Mouse (Mus musculus) right cerebral cortex, adult 2 months (tissue): ENCODE data around the gene Tarsl2.
A peak's percentile ranks its signal among the peaks of the same experiment; 100 is the strongest.

Source experiments
- DNase-seq, 2 experiments: peaks; one replicate each; pipeline ENCODE4 v3.0.0; 2021 to 2022; ENCODE audit warnings: low spot score in 2 of 2

Gene Tarsl2

GRCm38 (mm10) chr7:65657490-65658120 is 12.9 kb downstream of the Tarsl2 start:
- no peak for DNase-seq

- no peak for DNase-seq
These were observed 18.6 kb downstream of the Tarsl2 start for GRCm38 (mm10) chr7:65663225-65663790.

GRCm38 (mm10) chr7:65663886-65664285 is 19.2 kb downstream of the Tarsl2 start:
- peak; percentile 54 to 55 for DNase-seq

- DNase-seq = no peak
These were observed 22.8 kb downstream of the Tarsl2 start for GRCm38 (mm10) chr7:65667491-65667890.

- DNase-seq = no peak
These were observed 33.4 kb downstream of the Tarsl2 start for GRCm38 (mm10) chr7:65678050-65678449.

GRCm38 (mm10) chr7:65678900-65679595 is 34.4 kb downstream of the Tarsl2 start:
- DNase-seq = no peak

- no peak for DNase-seq
These were observed 36.5 kb downstream of the Tarsl2 start for GRCm38 (mm10) chr7:65681166-65681565.

GRCm38 (mm10) chr7:65684256-65684835 is 39.6 kb downstream of the Tarsl2 start:
- no peak for DNase-seq

GRCm38 (mm10) chr7:65686664-65687063 is 42.0 kb downstream of the Tarsl2 start:
- no peak for DNase-seq

GRCm38 (mm10) chr7:65690869-65691268 is 46.2 kb downstream of the Tarsl2 start, which contains the start of gene Tm2d3:
TSS of gene Tm2d3 (plus strand) at chr7:65691169.
- no peak for DNase-seq

- DNase-seq = no peak
These were observed 47.4 kb downstream of the Tarsl2 start for GRCm38 (mm10) chr7:65691929-65692605.

GRCm38 (mm10) chr7:65692883-65693282 is 48.2 kb downstream of the Tarsl2 start:
- DNase-seq = peak in 1 of 2 experiments; percentile 17

- DNase-seq = peak; percentile 86
These were observed 48.7 kb downstream of the Tarsl2 start for GRCm38 (mm10) chr7:65693301-65693821.

GRCm38 (mm10) chr7:65696450-65696849 is 51.8 kb downstream of the Tarsl2 start:
- no peak for DNase-seq

- no peak for DNase-seq
These were observed 57.4 kb downstream of the Tarsl2 start for GRCm38 (mm10) chr7:65702076-65702475.

GRCm38 (mm10) chr7:65704818-65705242 is 60.1 kb downstream of the Tarsl2 start:
- DNase-seq = peak; percentile 89 to 93

- DNase-seq = no peak
These were observed 63.8 kb downstream of the Tarsl2 start for GRCm38 (mm10) chr7:65708506-65708905.

- DNase-seq = no peak
These were observed 65.6 kb downstream of the Tarsl2 start for GRCm38 (mm10) chr7:65710301-65710700.

- DNase-seq = no peak
These were observed 69.1 kb downstream of the Tarsl2 start for GRCm38 (mm10) chr7:65713782-65714181.

- no peak for DNase-seq
These were observed 69.6 kb downstream of the Tarsl2 start for GRCm38 (mm10) chr7:65714304-65714703.

- peak; percentile 7 to 10 for DNase-seq
These were observed 89.3 kb downstream of the Tarsl2 start for GRCm38 (mm10) chr7:65734024-65734423.

GRCm38 (mm10) chr7:65735261-65735660 is 90.6 kb downstream of the Tarsl2 start:
- DNase-seq = no peak
